Mouse (Mus musculus) frontal cortex, adult (tissue): ENCODE measurements around the gene Gpat3.

ENCODE experiments used
- ATAC-seq: cut with Nextera tagmentation; 2 replicates; pipeline ENCODE4 v1.9.2; 2017; ENCODE audit warnings: mild to moderate bottlenecking, moderate library complexity, mixed read lengths; ENCODE audit not compliant: low TSS enrichment

Gpat3 gene

GRCm38 (mm10) chr5:100860417-100861053 lies 15.0 kb downstream of the Gpat3 start:
- ATAC-seq = no peak

GRCm38 (mm10) chr5:100861140-100861539 lies 15.6 kb downstream of the Gpat3 start:
- ATAC-seq = no peak

- no peak for ATAC-seq
Measured at GRCm38 (mm10) chr5:100861811-100862210, 16.3 kb downstream of the Gpat3 start.

GRCm38 (mm10) chr5:100863091-100863490 lies 17.6 kb downstream of the Gpat3 start:
- ATAC-seq = no peak

DNA sequence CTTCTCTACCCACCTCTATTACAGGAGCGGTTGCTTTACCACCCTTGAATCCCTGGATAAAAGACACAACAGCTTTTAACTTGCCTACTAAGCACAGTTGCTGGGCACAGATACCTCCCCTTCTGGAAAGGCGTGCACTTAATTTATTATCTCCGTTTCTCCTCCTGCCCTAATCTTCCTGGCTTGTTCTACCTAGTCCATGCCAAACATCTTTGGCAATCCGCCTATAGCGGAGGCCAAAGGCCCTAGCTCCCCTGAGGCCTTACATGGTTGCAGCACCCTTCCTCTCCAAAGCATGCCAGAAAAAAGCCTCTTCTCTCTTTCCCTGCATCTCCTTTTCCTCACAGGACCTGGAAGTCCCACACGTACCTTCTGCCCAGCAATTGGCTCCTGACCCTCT lies 18.9 kb downstream of the Gpat3 start:
- no peak for ATAC-seq

DNA sequence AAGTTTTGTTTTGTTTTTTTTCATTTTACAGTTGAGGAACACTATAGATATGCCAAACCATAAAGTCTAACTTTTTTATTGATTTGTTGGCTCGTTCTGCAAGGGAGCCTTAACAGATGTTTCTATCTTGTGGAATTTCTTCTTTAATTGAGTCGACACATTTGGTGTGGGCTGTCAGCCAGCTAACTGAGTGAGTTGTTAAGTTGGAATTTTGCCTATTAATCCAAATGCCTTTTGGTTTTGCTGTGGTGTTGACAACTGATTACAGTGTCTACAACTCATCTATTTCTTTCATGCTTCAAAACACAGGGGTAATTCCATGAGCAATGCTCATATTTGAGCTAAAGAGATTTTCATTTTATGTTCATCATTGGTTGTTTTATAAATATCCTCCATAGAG lies 20.7 kb downstream of the Gpat3 start:
- ATAC-seq = no peak

DNA sequence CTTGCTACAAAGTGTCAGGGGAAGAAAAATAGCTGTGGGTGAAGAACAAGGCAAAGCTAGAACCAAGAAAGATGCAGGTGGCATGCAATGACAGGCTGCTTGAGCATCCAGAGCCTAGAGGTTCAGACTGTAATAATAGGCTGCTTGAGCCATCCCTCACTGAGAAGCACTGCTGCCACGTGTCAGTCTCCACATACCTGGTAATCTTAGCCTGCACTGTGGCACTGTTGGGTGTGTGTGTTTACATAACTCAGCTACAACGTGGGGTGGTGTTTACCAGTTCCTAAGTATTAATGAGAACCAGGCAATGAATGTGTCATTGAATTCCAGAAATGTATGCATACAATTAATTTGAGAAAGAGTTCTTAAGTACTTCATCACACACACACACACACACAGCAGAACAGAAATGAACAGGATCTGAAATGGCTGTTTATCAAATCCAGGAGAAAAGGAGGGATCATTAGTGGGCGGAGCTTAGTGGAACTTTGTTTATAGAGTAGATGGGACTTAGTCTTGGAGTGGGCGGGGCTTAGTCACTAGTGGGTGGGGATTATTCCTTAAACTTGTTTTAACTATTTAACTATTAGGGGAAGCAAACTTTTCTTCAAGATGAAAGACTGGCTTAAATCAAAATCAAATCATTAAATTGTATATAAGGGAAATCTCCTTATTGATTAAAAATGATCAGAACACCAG lies 23.8 kb downstream of the Gpat3 start:
- ATAC-seq = no peak

- ATAC-seq = no peak
Measured at GRCm38 (mm10) chr5:100871987-100872386, 26.5 kb downstream of the Gpat3 start.

DNA sequence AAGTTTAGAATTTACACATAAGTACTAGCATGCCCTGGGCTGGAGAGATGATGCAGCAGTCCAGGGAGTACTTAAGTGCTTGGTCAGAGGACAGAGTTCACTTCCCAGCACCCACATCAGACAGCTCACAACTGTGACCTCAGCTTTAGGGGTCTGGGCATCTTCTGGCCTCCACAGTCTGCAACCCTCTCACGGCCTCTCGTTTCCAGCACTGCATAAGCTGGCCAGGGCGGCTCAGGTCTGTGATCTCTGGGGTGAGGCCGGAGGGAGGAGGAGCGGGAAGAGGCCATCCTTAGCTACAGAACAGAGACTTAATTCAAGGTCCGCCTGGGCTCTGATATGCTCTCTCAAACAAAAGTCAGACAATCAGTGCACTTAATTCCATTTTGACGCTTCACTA lies 29.2 kb downstream of the Gpat3 start:
- ATAC-seq = no peak

DNA sequence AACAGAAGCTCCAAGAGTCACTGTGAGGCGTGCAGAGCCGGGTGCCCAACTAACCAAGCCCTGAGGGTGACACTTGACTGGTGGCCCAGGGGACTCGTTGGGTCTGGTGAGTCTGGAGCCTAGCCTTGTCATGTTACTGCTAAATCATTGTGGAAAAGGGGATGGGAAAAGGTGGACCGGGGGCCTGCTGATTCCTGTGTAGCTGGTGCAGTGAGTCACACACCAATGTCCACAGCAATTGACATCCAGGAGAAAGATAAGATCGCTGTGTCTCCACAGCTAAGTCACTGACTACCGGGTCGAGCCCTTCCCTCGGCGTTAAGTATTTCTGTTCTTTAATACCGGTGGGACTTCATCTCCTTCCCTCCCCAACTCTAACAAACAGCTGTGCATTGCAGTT lies 29.7 kb downstream of the Gpat3 start:
- ATAC-seq = no peak

DNA sequence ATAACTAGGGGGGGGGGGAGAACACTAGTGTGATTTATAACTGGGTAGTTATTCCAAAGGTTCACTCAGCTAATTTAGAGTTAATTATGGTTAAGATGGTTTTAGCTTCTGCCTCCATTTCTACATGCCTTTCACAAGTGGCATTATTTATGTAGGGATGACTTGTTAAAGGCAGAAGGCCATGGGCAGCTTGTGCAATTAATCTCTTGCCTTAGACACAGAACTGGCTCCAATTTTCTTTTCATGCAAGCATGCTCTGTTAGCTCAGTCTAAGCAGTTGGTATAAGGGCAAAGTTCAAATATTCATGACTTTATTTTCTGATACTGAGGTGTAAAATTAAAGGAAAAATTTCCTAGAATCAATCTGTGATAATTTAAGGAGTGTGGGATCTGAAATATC lies 31.5 kb downstream of the Gpat3 start:
- ATAC-seq = no peak

DNA sequence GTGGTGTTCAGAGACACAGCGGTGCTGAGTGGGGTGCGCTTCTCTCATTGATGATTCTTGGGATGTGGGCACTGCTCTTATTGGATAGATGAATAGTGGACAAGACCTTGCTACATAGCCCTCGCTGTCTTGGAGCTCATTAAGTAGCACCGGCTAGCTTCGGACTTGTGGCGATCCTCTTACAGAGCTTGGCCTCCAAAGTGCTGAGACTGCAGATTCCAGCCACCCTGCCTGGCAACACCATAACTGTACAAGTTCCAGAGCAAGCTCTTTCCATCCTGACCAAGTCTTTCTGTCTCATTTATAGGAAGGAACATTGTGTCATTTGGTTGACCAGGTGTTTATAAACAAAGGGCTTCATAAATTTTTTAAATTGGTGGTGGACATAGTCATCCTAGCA lies 39.7 kb downstream of the Gpat3 start:
- no peak for ATAC-seq

DNA sequence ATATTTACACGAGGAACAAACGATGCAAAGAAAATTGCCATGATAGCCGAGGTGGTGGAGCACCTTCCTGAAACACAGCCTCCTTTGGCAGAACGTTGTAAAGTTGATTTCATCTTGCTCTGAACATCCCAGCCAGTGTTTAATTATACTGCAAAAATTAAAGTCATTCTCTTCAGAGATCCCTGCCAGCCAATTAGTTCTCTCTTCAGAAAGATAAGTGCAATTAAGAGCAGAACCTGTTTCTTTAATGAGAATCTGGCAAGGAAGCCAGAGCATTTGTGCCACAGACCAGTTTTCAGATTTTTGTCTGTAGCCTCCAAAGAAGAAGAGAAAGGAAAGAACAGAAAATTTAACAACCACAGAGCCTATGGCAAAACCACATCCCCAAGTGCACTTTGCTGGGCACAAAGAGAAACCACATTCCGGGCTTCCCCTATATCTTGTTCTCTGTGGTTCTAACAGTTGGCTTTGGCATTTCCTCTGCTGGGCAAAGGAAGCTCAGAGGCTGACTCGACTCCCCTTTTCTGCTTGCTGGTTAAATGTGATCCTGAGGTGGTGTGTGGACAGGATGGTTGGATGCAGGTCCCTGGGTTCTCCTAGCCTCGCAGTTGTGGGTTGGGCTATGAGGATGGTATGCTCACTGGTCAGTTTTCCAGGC lies 40.9 kb downstream of the Gpat3 start:
- no peak for ATAC-seq

DNA sequence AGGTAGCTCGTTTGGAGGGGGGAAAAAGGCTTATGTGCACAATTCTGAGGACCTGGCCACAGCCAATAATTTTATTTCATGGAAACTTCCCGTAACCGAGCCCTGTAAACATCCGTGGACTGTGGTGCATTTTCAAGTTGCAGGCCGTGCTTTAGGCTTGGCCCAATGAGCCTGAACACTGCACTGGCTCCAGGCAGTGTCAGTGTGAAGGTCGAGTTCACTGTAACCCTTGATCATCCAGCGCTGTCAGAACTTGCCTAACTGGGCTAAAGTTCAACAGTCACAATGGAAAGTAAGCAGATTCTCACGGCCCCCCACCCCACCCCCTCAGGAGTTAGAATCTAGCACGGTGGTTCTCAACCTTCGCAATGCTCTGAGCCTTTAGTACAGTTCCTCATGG lies 50.7 kb downstream of the Gpat3 start:
- no peak for ATAC-seq

GRCm38 (mm10) chr5:100899745-100900489 lies 54.4 kb downstream of the Gpat3 start:
- no peak for ATAC-seq

- no peak for ATAC-seq
Measured at GRCm38 (mm10) chr5:100901046-100901445, 55.5 kb downstream of the Gpat3 start.

- no peak for ATAC-seq
Measured at GRCm38 (mm10) chr5:100908478-100908877, 63.0 kb downstream of the Gpat3 start.

GRCm38 (mm10) chr5:100908901-100909300 lies 63.4 kb downstream of the Gpat3 start:
- ATAC-seq = peak; percentile 15; the same call in 1 of the 2 replicates

DNA sequence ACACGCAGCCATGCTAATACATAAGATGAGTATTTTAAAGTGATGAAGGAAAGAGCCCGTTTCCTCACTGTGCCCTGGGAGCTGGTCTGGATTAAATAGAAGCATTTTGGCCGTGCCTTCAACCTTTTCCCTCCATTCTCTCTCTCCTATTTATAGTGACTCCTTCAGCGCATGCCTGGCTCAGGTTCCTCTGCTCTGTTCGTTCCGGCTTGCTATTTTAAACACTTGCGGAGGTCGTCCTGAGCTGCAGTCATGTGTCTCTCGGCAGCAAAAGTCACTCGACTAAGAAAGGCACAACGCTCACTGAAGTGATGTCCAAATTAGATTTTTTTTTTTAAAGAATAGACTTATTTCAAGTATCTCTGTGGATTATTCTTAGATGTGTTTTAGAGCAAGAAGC lies 64.2 kb downstream of the Gpat3 start:
- ATAC-seq = peak; percentile 90

DNA sequence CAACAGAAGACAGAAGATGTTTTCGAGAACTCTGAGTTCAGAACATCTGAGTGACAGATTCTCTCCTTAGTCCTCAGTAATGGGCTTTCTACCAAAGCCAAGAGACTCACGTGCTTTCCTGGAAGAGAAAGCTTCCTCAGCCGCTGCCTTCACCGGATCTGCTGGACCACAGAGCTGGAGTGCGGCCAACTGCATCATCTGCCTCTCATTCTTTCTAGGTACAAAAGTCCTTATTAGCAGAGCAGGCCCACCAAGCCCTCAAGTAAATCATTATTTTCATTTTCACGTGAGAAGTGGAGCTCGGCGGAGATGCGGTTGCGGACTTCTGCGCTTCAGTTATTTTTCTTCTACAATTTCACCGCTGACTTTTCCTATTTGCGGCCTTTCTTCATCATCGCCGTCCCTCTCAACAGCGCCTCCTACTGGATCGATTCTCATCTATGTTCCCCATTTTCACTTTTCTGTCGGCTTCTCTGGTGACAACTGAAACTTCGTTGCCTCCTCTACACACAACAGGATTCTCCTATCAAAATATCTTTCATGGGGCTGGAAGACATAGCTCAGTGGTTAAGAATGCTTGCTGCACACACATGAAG lies 66.1 kb downstream of the Gpat3 start:
- ATAC-seq = no peak

DNA sequence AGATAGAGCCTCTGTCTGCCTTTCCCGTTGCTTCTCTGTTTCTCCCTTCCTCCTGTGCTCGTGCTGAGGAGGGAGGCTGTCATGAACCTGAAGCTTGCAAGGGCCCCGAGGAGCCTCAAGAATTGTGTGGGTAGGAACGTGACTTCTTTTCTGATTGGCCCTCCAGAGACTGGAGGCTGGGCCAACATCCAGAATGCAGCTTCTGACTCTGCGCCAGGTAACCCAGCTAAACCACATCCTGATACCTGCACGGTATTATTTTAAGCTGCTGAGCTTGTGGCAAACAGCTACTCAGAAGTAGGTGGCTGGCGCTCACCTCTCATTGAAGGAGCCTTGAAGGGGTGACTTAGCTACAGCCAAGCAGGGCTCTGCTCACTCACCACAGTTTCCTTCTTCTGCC lies 66.9 kb downstream of the Gpat3 start:
- no peak for ATAC-seq

DNA sequence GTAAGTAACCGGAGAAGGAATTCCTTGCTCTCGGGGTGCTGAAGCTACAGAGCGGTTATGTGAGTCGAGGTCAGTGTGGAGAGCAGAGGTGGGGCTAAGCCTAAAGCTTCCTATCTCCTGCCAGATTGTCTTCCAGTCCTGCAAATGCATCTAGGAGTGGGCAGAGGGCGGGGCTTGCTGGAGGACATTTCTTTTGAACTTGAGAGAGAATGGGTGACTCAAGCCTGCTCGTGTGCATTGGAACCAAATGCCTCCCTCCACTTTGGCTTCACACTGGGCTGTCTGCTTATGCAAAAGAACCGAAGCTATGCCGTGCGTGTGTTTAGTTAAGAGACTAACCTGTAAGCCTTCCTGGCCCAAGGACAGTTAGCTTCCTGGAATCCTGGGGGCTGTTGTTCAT lies 67.8 kb downstream of the Gpat3 start:
- no peak for ATAC-seq
